Mouse (Mus musculus) small intestine, adult 2 months (tissue): ENCODE measurements around the gene Nmt1. TPM values are rescaled to one million over a fixed set of nuclear protein-coding genes. Genes with fewer than 3 reads are reported as not detected.

Source experiments
- H3K27ac ChIP-seq: fragments of 200-500 bp; 2 replicates; pipeline ENCODE4 v1.5.1; 2012; ENCODE audit warnings: low read depth, low read length, control low read depth, inconsistent platforms; ENCODE audit not compliant: insufficient read depth
- H3K27me3 ChIP-seq: fragments of 200-500 bp; 2 replicates; pipeline ENCODE4 v1.6.1; 2012; ENCODE audit warnings: mild to moderate bottlenecking, moderate library complexity, low read length, inconsistent platforms; ENCODE audit not compliant: control insufficient read depth, insufficient read depth
- H3K36me3 ChIP-seq: fragments of 200-500 bp; 2 replicates; pipeline ENCODE4 v1.6.1; 2012; ENCODE audit warnings: mild to moderate bottlenecking, low read length, control low read depth, inconsistent platforms; ENCODE audit not compliant: control insufficient read depth, insufficient read depth
- H3K4me1 ChIP-seq: fragments of 200-500 bp; 2 replicates; pipeline ENCODE4 v1.6.1; 2012; ENCODE audit warnings: low read length, inconsistent platforms, mixed read lengths; ENCODE audit not compliant: control insufficient read depth, insufficient read depth, insufficient read length
- H3K4me3 ChIP-seq: fragments of 200-500 bp; 2 replicates; pipeline ENCODE4 v1.5.1; 2012; ENCODE audit warnings: low read depth, mild to moderate bottlenecking, control low read depth, inconsistent platforms, low read length, moderate library complexity
- CTCF ChIP-seq: fragments of 200-500 bp; IDR thresholded peaks from 2 replicates; pipeline ENCODE4 v1.5.1; 2012; ENCODE audit warnings: low read depth, mild to moderate bottlenecking, control low read depth, inconsistent platforms, low read length, moderate library complexity, mixed read lengths; ENCODE audit not compliant: insufficient replicate concordance, insufficient read length; ENCODE audit errors: extremely low read depth
- POLR2A ChIP-seq: fragments of 200-500 bp; IDR thresholded peaks from 2 replicates; pipeline ENCODE4 v1.6.1; 2012; ENCODE audit warnings: low read depth, mild to moderate bottlenecking, control low read depth, inconsistent platforms, low read length, moderate library complexity
- WGBS: fragments of 180-500 bp; shearing (Covaris S2); methylation state at CpG from one replicate; pipeline ENCODE4 v1.1.7; 2018; 5-methylcytosine and 5-hydroxymethylcytosine counted together
- polyA plus RNA-seq: library from polyadenylated mRNA; depleted of rRNA; stranded (reverse); fragments of >200 nt; gene quantifications from 2 replicates; pipeline ENCODE4 v1.2.3, GENCODE M21; 2012

Nmt1 gene
- polyA plus RNA-seq, 1 experiment, result 34.1 TPM

- 48% methylated on average over 8 of the region's 8 CpGs for WGBS
- H3K36me3 ChIP-seq, result peaks cover 66% of the 10 kb centered on the region
- H3K4me3 ChIP-seq, result no peak overlapping the region
- H3K27me3 ChIP-seq, result no peaks in the 10 kb centered on the region
- peaks cover 3% of the 10 kb centered on the region; the same call in 1 of the 2 replicates for H3K4me1 ChIP-seq
- no peak overlapping the region for H3K27ac ChIP-seq
- TF ChIP-seq POLR2A (no peak), CTCF (no peak)
Measured at GRCm38 (mm10) chr11:103067457-103068001, 39.5 kb downstream of the Nmt1 start.

GRCm38 (mm10) chr11:103068272-103068671, 40.3 kb downstream of the Nmt1 start:
- TF ChIP-seq CTCF (no peak), POLR2A (no peak)
- H3K27ac ChIP-seq, result no peak overlapping the region
- 92% methylated on average over 4 of the region's 4 CpGs for WGBS
- H3K4me3 ChIP-seq, result no peak overlapping the region
- no peaks in the 10 kb centered on the region for H3K27me3 ChIP-seq
- H3K36me3 ChIP-seq, result peaks cover 61% of the 10 kb centered on the region
- H3K4me1 ChIP-seq, result peaks cover 3% of the 10 kb centered on the region; the same call in 1 of the 2 replicates

- TF ChIP-seq CTCF, result no peak
- TF ChIP-seq POLR2A, result no peak
- H3K36me3 ChIP-seq, result peaks cover 55% of the 10 kb centered on the region
Measured at GRCm38 (mm10) chr11:103068884-103069283, 40.9 kb downstream of the Nmt1 start.

GRCm38 (mm10) chr11:103069731-103070130, 41.7 kb downstream of the Nmt1 start:
- peaks cover 3% of the 10 kb centered on the region; the same call in 1 of the 2 replicates for H3K4me1 ChIP-seq
- H3K36me3 ChIP-seq, result peaks cover 46% of the 10 kb centered on the region
- no peaks in the 10 kb centered on the region for H3K27me3 ChIP-seq
- TF ChIP-seq POLR2A (no peak), CTCF (no peak)
- no peak overlapping the region for H3K4me3 ChIP-seq
- H3K27ac ChIP-seq, result no peak overlapping the region
- WGBS, result 95% methylated on average over 2 of the region's 2 CpGs

More at GRCm38 (mm10) chr11:103068884-103069283, 40.9 kb downstream of the Nmt1 start:
- Histone ChIP-seq H3K4me1 (peaks cover 3% of the 10 kb centered on the region; the same call in 1 of the 2 replicates), H3K27ac (no peak overlapping the region), H3K27me3 (no peaks in the 10 kb centered on the region), H3K4me3 (no peak overlapping the region)
- 92% methylated on average over 11 of the region's 11 CpGs for WGBS

GRCm38 (mm10) chr11:103070322-103070880, 42.4 kb downstream of the Nmt1 start:
- 95% methylated on average over 10 of the region's 10 CpGs for WGBS
- Histone ChIP-seq H3K27ac (no peak overlapping the region), H3K4me3 (no peak overlapping the region), H3K36me3 (peaks cover 41% of the 10 kb centered on the region), H3K4me1 (peaks cover 3% of the 10 kb centered on the region; the same call in 1 of the 2 replicates), H3K27me3 (no peaks in the 10 kb centered on the region)
- TF ChIP-seq POLR2A (no peak), CTCF (no peak)

- peaks cover 6% of the 10 kb centered on the region; the same call in 1 of the 2 replicates for H3K4me1 ChIP-seq
- peaks cover 16% of the 10 kb centered on the region for H3K36me3 ChIP-seq
- no peak overlapping the region for H3K4me3 ChIP-seq
- no peaks in the 10 kb centered on the region for H3K27me3 ChIP-seq
- WGBS, result 86% methylated on average over 7 of the region's 7 CpGs
- TF ChIP-seq CTCF (no peak), POLR2A (no peak)
- no peak overlapping the region for H3K27ac ChIP-seq
Measured at GRCm38 (mm10) chr11:103073671-103074070, 45.7 kb downstream of the Nmt1 start.

GRCm38 (mm10) chr11:103074121-103074650, 46.2 kb downstream of the Nmt1 start:
- WGBS, result 81% methylated on average over 10 of the region's 10 CpGs
- H3K36me3 ChIP-seq, result peaks cover 10% of the 10 kb centered on the region
- H3K4me1 ChIP-seq, result peaks cover 6% of the 10 kb centered on the region; the same call in 1 of the 2 replicates
- no peak overlapping the region for H3K4me3 ChIP-seq
- H3K27ac ChIP-seq, result no peak overlapping the region
- no peaks in the 10 kb centered on the region for H3K27me3 ChIP-seq
- TF ChIP-seq CTCF (no peak), POLR2A (no peak)
